9 mouse cellular contexts compared by ENCODE assay signal in genomic region chr8:47288866-47289541, GRCm38 (mm10).
A peak's percentile ranks its signal among the peaks of the same experiment; 100 is the strongest.
DNase-seq lines count a peak whose midpoint lies in the region; ATAC-seq lines count a peak whose summit lies in the region.
"Had no signal": no experiment of that assay in that cellular context is flagged by ENCODE, and none has a peak within 500 bp of the region (broad histone marks: within the 10 kb centered on the region; RNA-seq: fewer than 3 reads in every experiment).

No protein-coding gene starts in this region.

- H3K9me3 ChIP-seq in forebrain, embryonic 15.5 days = no peaks in the 10 kb centered on the region
- H3K9me3 ChIP-seq in heart, embryonic 16.5 days (replicated peaks; ENCODE audit: control insufficient read depth, low read length) = no peaks in the 10 kb centered on the region
- H3K9me3 ChIP-seq in liver, embryonic 15.5 days (replicated peaks) = no peaks in the 10 kb centered on the region

- H3K27me3 ChIP-seq in forebrain, embryonic 15.5 days = no peaks in the 10 kb centered on the region
- no peaks in the 10 kb centered on the region; the same call in 1 of the 2 replicates for H3K27me3 ChIP-seq in heart, embryonic 16.5 days (ENCODE audit: control insufficient read depth, insufficient read depth, low read length)
- peaks cover 56% of the 10 kb centered on the region for H3K27me3 ChIP-seq in liver, embryonic 15.5 days

- H3K9ac ChIP-seq in forebrain, embryonic 15.5 days (replicated peaks) = peak overlapping the region; percentile 98
- H3K9ac ChIP-seq in heart, embryonic 16.5 days (ENCODE audit: low read length) = peak overlapping the region; percentile 90
- H3K9ac ChIP-seq in liver, embryonic 15.5 days = no peak overlapping the region

- DNase-seq in ES-CJ7 (ENCODE audit: low read depth, low spot score) = peak; percentile 49
- peak; percentile 74 for DNase-seq in cerebellum, adult 11-12 months
- peak; percentile 54 to 72 for DNase-seq in kidney, postnatal 25 days
- DNase-seq in ovary, adult 18-20 months (ENCODE audit: low spot score) = peak; percentile 66

- H3K27ac ChIP-seq in forebrain, embryonic 15.5 days (replicated peaks) = peak overlapping the region; percentile 99
- peak overlapping the region; percentile 82 for H3K27ac ChIP-seq in heart, embryonic 16.5 days (ENCODE audit: low read length)
- H3K27ac ChIP-seq in liver, embryonic 15.5 days (replicated peaks) = no peak overlapping the region

- WGBS in forebrain, embryonic 15.5 days = under 1% methylated on average over 96 of the region's 97 CpGs
- under 1% methylated on average over 95 of the region's 97 CpGs for WGBS in heart, embryonic 16.5 days
- WGBS in liver, embryonic 15.5 days (ENCODE audit: insufficient replicate concordance) = under 1% methylated on average over 90 of the region's 97 CpGs

- H3K4me1 ChIP-seq in forebrain, embryonic 15.5 days = peaks cover 35% of the 10 kb centered on the region
- H3K4me1 ChIP-seq in heart, embryonic 16.5 days (ENCODE audit: control insufficient read depth, insufficient read depth, low read length) = peaks cover 8% of the 10 kb centered on the region; the same call in 1 of the 2 replicates
- H3K4me1 ChIP-seq in liver, embryonic 15.5 days (replicated peaks) = 0 out of 2 replicates have a peak, but pooled peaks cover 3% of the 10 kb centered on the region

- H3K4me2 ChIP-seq in forebrain, embryonic 15.5 days (replicated peaks) = peak overlapping the region; percentile 85
- peak overlapping the region; percentile 83 for H3K4me2 ChIP-seq in heart, embryonic 16.5 days (ENCODE audit: low read depth, low read length)
- peak overlapping the region; percentile 73 for H3K4me2 ChIP-seq in liver, embryonic 15.5 days

- H3K36me3 ChIP-seq in forebrain, embryonic 15.5 days = no peaks in the 10 kb centered on the region
- no peaks in the 10 kb centered on the region for H3K36me3 ChIP-seq in heart, embryonic 16.5 days (ENCODE audit: control insufficient read depth, insufficient read depth)
- H3K36me3 ChIP-seq in liver, embryonic 15.5 days (replicated peaks) = no peaks in the 10 kb centered on the region
- H3K36me3 ChIP-seq: G1E had no signal

- ATAC-seq in forebrain, embryonic 15.5 days (replicated peaks) = peak; percentile 69
- ATAC-seq in heart, embryonic 16.5 days (replicated peaks; ENCODE audit: extremely low read depth, insufficient read depth, low FRiP score) = peak; percentile 87
- no peak for ATAC-seq in liver, embryonic 15.5 days (ENCODE audit: insufficient read depth)
- no peak for ATAC-seq in activated CD4-positive, CD25-positive, alpha-beta regulatory T cell, adult 4 months

- peak overlapping the region; percentile 78 for H3K4me3 ChIP-seq in forebrain, embryonic 15.5 days
- H3K4me3 ChIP-seq in heart, embryonic 16.5 days (ENCODE audit: low read length) = peak overlapping the region; percentile 86
- peak overlapping the region; percentile 51 for H3K4me3 ChIP-seq in liver, embryonic 15.5 days (replicated peaks)

Comparison
In these comparisons a context has a peak if more than half of its experiments do, and no peak if none do; other contexts are left out.
1. ATAC-seq: peak in forebrain, embryonic 15.5 days (single experiment) and heart, embryonic 16.5 days (single experiment); none in liver, embryonic 15.5 days (single experiment) and activated CD4-positive, CD25-positive, alpha-beta regulatory T cell, adult 4 months (single experiment).
2. Peak in every context shown above with its lines, with median percentiles within 50 percentile points of each other: DNase-seq, H3K4me2 ChIP-seq and H3K4me3 ChIP-seq.